Mouse (Mus musculus): ENCODE measurements around the gene Cep112. TPM values are rescaled to one million over a fixed set of nuclear protein-coding genes. Genes with fewer than 3 reads are reported as not detected.
A peak's percentile ranks its signal among the peaks of the same experiment; 100 is the strongest.

The Cep112 gene
- polyA plus RNA-seq, 1 experiment, result 2.5 TPM

- H3K4me3 ChIP-seq (ENCODE audit: insufficient read depth, low read length), result no peak overlapping the region
- TF ChIP-seq POLR2A (IDR thresholded peaks at IDR 0.05; ENCODE audit: extremely low read depth, insufficient read depth, low read length) (no peak), CTCF (IDR thresholded peaks at IDR 0.05; ENCODE audit: extremely low read depth, insufficient read depth, low read length) (no peak)
Measured at GRCm38 (mm10) chr11:108562076-108562475, 137.1 kb downstream of the Cep112 start.

GRCm38 (mm10) chr11:108586551-108587184 lies 161.7 kb downstream of the Cep112 start:
- Histone ChIP-seq H3K4me3 (ENCODE audit: insufficient read depth, low read length) (no peak overlapping the region), H3K27ac (ENCODE audit: insufficient read depth, low read length) (no peak overlapping the region), H3K4me1 (ENCODE audit: control insufficient read depth, insufficient read depth, low read length) (no peaks in the 10 kb centered on the region)
- TF ChIP-seq CTCF (IDR thresholded peaks at IDR 0.05; ENCODE audit: extremely low read depth, insufficient read depth, low read length) (no peak), POLR2A (IDR thresholded peaks at IDR 0.05; ENCODE audit: extremely low read depth, insufficient read depth, low read length) (no peak)

More at GRCm38 (mm10) chr11:108562076-108562475, 137.1 kb downstream of the Cep112 start:
- H3K4me1 ChIP-seq (ENCODE audit: control insufficient read depth, insufficient read depth, low read length), result no peaks in the 10 kb centered on the region
- H3K27ac ChIP-seq (ENCODE audit: insufficient read depth, low read length), result no peak overlapping the region

GRCm38 (mm10) chr11:108593207-108593958 lies 168.4 kb downstream of the Cep112 start:
- TF ChIP-seq CTCF (IDR thresholded peaks at IDR 0.05; ENCODE audit: extremely low read depth, insufficient read depth, low read length) (no peak), POLR2A (IDR thresholded peaks at IDR 0.05; ENCODE audit: extremely low read depth, insufficient read depth, low read length) (no peak)
- Histone ChIP-seq H3K27ac (ENCODE audit: insufficient read depth, low read length) (no peak overlapping the region), H3K4me3 (ENCODE audit: insufficient read depth, low read length) (no peak overlapping the region), H3K4me1 (ENCODE audit: control insufficient read depth, insufficient read depth, low read length) (no peaks in the 10 kb centered on the region)

- H3K4me1 ChIP-seq (ENCODE audit: control insufficient read depth, insufficient read depth, low read length), result no peaks in the 10 kb centered on the region
- no peak for TF ChIP-seq POLR2A (IDR thresholded peaks at IDR 0.05; ENCODE audit: extremely low read depth, insufficient read depth, low read length)
- no peak for TF ChIP-seq CTCF (IDR thresholded peaks at IDR 0.05; ENCODE audit: extremely low read depth, insufficient read depth, low read length)
- H3K4me3 ChIP-seq (ENCODE audit: insufficient read depth, low read length), result no peak overlapping the region
- no peak overlapping the region for H3K27ac ChIP-seq (ENCODE audit: insufficient read depth, low read length)
Measured at GRCm38 (mm10) chr11:108593959-108594579, 169.1 kb downstream of the Cep112 start.

GRCm38 (mm10) chr11:108605301-108605700 lies 180.3 kb downstream of the Cep112 start:
- Histone ChIP-seq H3K27ac (ENCODE audit: insufficient read depth, low read length) (no peak overlapping the region; the same call in 1 of the 2 replicates), H3K4me1 (ENCODE audit: control insufficient read depth, insufficient read depth, low read length) (peaks cover 3% of the 10 kb centered on the region; the same call in 1 of the 2 replicates), H3K4me3 (ENCODE audit: insufficient read depth, low read length) (no peak overlapping the region; the same call in 1 of the 2 replicates)
- no peak for TF ChIP-seq CTCF (IDR thresholded peaks at IDR 0.05; ENCODE audit: extremely low read depth, insufficient read depth, low read length)
- no peak for TF ChIP-seq POLR2A (IDR thresholded peaks at IDR 0.05; ENCODE audit: extremely low read depth, insufficient read depth, low read length)

GRCm38 (mm10) chr11:108606036-108606435 lies 181.0 kb downstream of the Cep112 start:
- Histone ChIP-seq H3K4me1 (ENCODE audit: control insufficient read depth, insufficient read depth, low read length) (peaks cover 3% of the 10 kb centered on the region; the same call in 1 of the 2 replicates), H3K4me3 (ENCODE audit: insufficient read depth, low read length) (peak overlapping the region; percentile 7), H3K27ac (ENCODE audit: insufficient read depth, low read length) (no peak overlapping the region)
- TF ChIP-seq POLR2A (IDR thresholded peaks at IDR 0.05; ENCODE audit: extremely low read depth, insufficient read depth, low read length), result 0 out of 2 replicates have a peak, but pooled peaks have one; percentile 19
- no peak for TF ChIP-seq CTCF (IDR thresholded peaks at IDR 0.05; ENCODE audit: extremely low read depth, insufficient read depth, low read length)

GRCm38 (mm10) chr11:108606836-108607235 lies 181.8 kb downstream of the Cep112 start:
- Histone ChIP-seq H3K4me3 (ENCODE audit: insufficient read depth, low read length) (no peak overlapping the region), H3K4me1 (ENCODE audit: control insufficient read depth, insufficient read depth, low read length) (peaks cover 3% of the 10 kb centered on the region; the same call in 1 of the 2 replicates), H3K27ac (ENCODE audit: insufficient read depth, low read length) (no peak overlapping the region)
- TF ChIP-seq CTCF (IDR thresholded peaks at IDR 0.05; ENCODE audit: extremely low read depth, insufficient read depth, low read length), result no peak
- no peak for TF ChIP-seq POLR2A (IDR thresholded peaks at IDR 0.05; ENCODE audit: extremely low read depth, insufficient read depth, low read length)

- Histone ChIP-seq H3K4me3 (ENCODE audit: insufficient read depth, low read length) (no peak overlapping the region), H3K4me1 (ENCODE audit: control insufficient read depth, insufficient read depth, low read length) (no peaks in the 10 kb centered on the region), H3K27ac (ENCODE audit: insufficient read depth, low read length) (no peak overlapping the region)
- TF ChIP-seq POLR2A (IDR thresholded peaks at IDR 0.05; ENCODE audit: extremely low read depth, insufficient read depth, low read length) (no peak), CTCF (IDR thresholded peaks at IDR 0.05; ENCODE audit: extremely low read depth, insufficient read depth, low read length) (no peak)
Measured at GRCm38 (mm10) chr11:108620628-108621433, 195.8 kb downstream of the Cep112 start.

- Histone ChIP-seq H3K4me3 (ENCODE audit: insufficient read depth, low read length) (no peak overlapping the region), H3K27ac (ENCODE audit: insufficient read depth, low read length) (no peak overlapping the region), H3K4me1 (ENCODE audit: control insufficient read depth, insufficient read depth, low read length) (no peaks in the 10 kb centered on the region)
- TF ChIP-seq CTCF (IDR thresholded peaks at IDR 0.05; ENCODE audit: extremely low read depth, insufficient read depth, low read length) (no peak), POLR2A (IDR thresholded peaks at IDR 0.05; ENCODE audit: extremely low read depth, insufficient read depth, low read length) (no peak)
Measured at GRCm38 (mm10) chr11:108621434-108621901, 196.5 kb downstream of the Cep112 start.
